Mouse (Mus musculus) kidney, postnatal 25 days (tissue): ENCODE results near the gene Herc6.

Experiments used
- DNase-seq, 2 experiments: peaks; one replicate each; pipeline ENCODE4 v3.0.0; 2021; ENCODE audit warnings: mixed read lengths in 2 of 2

Herc6 gene

DNA sequence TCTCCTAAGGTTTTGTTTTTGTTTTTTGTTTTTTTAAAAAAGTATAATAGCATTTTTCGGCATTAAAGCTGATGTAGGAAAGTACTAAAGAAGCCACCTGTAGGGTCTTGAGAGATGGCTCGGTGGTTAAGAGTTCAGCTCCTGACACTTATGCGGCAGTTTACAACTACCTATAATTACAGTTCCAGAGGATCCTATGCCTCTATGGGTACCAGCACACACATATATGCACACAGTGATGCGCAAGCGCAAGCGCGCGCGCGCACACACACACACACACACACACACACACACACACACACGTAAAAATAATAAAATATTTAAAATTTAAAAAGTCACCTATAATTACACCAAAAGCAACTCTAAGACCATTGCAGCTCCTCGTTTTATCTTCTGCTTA is 795 bp downstream of the Herc6 start:
- DNase-seq, result no peak

DNA sequence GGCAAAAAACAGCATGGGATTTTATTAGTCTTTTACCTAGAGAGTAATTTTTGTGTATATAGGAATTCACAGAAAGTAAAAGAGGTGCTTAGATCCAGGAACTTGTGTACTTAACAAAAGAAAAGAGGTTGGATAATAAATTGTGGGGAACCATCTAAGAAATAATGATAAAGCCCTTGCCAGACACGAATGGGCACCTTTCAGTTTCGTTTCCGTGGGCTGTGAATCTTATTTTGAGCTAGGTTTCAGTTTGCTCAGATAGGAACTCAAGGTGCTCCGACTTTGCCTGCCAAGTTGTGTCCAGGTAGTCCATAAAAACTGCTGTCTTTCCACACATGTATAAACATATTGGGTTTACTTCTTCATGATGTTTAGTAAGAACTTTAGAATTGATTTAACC is 1.6 kb downstream of the Herc6 start:
- DNase-seq, result peak in 1 of 2 experiments; percentile 21

DNA sequence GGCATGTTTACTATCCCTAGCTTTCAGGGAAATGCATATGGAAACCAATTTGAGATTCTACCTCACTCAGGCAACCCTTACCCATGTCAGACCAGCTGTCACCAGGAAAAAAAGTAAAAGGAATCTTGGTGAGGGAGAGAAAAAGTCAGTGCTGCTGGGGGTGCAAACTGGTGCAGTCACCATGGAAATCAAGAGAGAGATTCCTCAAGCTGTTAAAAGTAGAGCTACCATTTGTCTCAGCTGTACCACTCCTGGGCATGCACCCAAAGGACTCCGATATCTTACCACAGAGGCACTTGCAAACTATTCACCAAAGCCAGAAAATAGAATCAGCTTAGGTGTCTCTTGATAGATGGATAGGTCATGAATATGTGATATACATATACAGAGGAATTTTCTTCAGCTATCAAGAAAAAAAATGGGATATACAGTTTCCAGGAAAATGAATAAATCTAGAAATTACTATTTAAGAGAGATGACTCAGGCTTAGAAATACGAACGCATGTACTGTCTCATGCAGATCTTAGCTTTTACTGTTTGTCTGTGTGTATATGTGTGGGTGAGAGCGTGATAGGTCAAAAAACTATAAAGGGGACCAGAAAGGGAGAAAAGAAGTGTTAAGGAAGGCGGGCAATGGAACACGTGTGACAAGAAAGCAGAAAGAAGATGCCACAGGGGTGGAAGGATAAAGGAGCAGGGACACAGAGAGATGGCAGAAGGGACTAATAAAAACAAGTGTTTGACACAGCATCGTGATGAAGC is 24.9 kb downstream of the Herc6 start:
- no peak for DNase-seq

DNA sequence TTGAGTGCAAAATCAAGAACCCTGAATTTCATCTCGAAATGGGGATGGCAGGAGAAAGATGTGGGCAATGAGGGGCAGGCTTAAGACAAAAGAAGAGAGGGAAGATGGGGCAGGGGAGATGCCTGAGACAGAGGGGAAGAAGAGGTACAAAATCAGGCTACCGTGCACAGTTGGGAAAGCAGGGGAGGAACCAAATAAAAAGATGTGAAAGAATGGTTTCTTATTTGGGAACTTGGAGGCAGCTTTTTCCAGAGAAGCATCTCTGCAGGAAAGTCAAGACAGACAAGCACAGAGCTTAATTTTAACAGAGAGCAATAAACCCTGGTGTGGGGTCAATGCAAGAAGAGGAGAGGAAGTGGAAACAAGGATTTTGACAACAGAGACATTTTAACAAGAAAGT is 27.2 kb downstream of the Herc6 start:
- no peak for DNase-seq

DNA sequence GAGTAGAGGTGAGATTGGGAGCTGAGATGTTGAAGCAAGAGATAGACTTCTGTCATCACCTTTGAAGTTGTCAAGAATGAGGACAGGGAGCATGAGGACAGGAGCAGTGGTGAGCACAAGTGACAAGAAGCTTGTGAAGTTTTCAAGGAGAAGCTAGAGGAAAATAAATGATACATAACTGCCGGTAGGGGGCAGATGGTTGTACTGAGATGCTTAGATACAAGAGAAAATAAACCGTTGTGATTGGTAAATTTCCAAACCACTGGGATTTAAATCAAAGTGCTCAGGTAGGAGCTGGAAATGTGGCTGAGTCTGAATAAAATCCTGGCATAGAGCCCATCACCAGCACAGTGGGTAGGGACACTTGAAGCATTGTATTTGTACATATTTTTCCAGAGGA is 28.8 kb downstream of the Herc6 start:
- peak in 1 of 2 experiments; percentile 13 for DNase-seq

DNA sequence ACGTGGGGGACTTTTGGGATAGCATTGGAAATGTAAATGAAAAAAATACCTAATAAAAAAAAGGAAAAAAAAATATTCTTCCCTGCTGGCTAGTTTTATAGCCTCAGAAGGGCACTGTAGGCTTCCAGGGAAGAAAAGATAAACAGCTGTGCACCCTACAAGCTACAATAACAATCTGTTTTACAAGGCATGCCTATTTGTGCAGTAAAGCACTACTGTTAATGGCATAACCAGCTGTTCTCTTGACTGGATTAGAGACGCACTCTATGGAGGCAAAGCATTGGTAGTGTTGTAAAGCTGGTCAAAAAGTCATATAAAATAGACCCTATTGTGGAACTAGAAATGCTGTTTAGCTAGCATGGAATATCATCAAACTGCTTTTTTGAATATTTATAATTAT is 35.0 kb downstream of the Herc6 start:
- DNase-seq, result no peak

DNA sequence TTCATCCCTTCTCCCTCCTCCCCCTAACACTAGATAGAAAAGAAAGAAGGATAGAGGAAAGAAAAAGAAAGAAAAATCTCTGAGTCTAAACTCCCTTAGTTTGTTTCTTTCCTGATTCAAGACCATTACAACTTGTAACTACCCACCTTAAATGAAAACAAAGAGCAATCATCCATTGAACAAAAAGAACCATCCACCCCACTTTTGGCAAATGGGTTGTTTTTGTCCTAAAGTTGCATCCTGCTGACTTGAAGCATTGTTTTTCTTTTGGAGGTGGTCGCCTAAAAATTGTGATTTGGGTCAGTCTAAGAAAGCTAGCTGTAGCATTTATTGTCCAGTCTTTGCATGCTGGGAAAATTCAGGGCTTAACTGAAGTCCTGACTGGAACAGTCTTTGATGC is 58.7 kb downstream of the Herc6 start:
- no peak for DNase-seq

DNA sequence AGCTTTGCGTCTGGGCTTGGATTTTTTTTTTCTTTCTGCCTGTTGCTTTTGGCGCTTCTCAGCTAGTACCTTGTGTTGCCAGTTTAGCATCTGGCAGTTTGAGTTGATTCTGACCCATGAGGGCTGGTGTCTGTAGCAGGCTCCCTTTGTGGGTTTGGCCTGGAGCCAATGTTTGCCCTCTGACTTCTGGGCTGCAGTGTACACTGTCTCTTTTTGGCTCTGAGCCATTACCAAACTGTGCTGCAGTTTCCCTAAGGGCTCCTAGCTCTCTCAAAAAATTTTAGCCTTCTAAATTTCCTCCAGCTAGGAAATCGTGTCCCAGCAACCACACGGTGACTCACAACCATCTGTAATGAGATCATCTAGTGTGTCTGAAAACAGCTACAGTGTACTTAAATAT is 61.0 kb downstream of the Herc6 start:
- peak; percentile 53 to 68 for DNase-seq

DNA sequence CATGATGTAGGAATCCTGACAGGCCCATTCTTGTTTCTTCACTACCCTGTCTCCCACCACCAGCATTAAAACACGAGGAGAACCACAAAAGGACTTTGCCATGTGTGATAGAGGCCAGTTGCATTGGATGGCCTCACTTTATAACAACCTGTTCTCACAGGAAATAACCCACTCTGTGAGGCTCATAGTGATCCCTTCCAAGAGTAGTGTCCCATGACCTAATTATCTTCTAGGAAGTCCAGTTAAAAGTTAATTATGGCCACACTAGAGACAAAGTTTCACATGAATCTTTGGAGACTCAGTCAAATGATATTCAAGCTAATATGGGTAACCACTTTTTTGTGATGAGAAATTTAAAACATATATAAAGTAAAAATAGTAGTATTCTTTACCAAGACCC is 66.5 kb downstream of the Herc6 start:
- DNase-seq, result no peak

DNA sequence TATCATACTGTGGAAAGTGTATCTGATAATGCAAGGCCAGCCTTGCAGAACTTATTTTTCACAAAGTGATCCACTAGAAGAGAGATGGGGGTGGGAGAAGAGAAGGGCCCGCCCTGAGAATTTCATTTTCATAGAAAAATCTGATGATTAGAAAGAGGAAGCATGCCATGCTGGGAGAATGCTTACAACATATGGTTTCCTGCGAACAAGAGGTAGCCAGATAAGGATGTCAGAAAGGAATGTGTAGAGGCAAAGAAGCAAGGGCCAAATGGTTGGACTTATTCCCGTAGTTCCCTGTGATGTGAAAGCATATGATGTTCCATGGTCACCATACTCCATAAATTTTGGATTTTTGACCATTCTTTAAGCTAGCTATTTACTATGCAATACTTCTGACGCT is 80.5 kb downstream of the Herc6 start:
- DNase-seq, result no peak

DNA sequence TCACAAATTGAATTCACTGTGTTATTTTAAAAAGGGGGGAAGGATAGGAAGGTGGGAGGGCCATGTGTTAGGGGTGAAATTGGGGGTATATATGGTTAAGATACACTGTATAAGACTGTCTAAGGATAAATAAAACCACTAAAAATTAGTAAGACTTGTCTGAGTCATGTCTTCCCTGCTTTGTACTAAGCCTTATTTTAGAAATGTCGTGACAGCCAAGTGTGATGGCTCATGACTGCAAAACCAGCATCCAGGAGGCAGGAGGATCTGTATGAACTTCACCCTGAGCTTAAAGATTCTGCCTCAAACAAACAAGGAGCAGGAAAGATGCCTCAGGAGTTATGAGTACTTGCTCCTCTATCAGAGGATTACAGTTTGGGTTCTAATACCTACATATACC is 103.4 kb downstream of the Herc6 start:
- DNase-seq, result no peak

DNA sequence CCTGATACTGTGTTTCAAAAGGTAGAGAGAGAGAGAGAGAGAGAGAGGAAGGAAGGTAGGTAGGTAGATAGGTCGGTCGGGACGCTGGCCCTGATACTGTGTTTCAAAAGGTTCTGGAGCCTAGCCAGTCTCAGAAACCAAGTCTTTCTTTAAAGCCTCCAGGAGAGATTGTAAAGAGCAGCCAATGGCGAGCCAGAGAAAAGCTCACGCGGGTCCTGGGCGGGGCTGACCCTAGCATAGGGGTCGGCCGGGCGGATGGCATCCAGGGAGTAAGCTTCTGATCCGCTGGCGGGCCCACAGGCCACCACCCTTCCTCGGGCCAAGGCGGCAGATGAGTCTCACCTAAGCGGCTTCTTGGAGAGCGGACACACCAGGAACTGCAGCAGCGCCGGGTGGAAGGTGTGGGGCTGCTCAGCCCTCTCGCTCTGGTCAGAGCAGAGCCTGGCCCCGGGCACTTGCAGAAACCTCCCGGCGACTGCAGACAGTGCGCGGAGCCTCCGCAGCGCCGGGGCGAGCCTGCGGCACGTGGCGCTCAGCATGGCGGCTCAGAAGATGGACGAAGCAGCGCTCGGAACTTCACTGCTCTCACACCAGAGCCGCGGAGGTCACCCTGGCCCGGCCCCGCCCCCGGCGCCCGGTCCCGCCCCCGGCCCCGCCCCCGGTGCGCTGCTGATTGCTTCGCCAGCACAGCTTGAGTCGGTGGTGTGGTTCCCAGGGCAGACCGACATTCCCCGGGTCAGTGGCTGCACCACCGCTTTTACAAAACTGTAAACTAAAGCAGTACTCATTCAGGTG is 110.9 kb downstream of the Herc6 start, which contains the start of gene Pyurf:
Gene Pyurf (minus strand): TSS at position 612 of the 795 bp plus-strand sequence.
- peak; percentile 91 to 96 for DNase-seq

DNA sequence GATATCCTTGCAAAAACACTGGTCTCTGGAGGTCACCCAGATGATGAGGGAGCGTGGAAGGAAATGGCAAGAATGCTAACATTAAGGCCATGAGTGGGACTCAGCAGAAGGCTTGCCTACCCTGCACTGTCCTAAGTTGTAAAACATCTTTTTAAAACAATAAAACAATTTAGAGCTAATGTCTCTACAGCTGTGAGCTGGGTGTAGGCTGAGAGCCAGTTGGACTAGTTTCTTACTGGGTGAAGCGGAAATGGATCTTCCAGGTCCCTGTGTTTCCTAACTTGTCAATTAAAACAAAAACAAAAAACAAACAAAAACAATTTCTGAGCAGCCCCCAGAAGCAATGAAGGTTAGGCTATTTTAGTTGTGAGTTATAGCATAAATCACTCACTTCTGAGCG is 112.3 kb downstream of the Herc6 start:
- DNase-seq, result no peak

DNA sequence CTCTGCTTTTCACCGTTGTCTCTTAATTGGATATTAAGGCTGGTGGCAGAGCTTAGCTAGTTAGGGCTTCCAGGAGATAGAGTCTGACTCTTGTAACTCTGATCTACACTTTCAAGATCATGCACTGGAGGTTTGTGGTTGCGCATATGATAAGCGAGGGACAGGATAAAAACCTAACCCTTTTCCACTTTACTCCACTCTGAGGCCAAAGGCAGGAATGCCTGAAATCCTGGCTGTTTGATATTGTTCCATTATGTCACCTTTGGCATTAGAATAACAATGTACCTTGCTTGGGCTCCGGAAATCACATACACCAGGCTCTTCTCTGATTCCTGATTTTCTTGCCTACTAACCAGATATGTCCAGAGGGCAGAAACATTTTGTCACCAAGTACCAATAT is 120.9 kb downstream of the Herc6 start:
- DNase-seq, result no peak

DNA sequence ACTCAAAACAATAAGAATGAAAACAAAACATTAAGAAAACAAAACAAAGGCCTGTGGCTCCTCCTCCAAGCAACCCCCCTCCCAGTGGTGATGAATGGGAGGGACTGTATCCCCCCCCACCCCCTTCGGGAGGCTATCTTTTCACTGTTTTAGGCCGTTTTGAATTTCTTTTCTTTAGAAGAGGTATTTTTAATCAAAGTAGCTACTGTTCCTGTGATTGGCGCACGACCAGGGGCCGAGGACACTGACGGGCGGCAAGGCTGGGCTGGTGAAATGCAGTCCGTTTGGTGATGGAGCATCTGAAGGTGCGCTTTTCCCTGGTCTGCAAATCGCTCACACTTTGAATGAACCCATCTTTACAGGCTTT is 121.6 kb downstream of the Herc6 start, which contains the start of gene Lancl2:
Gene Lancl2 (plus strand): TSS at position 165 of the 367 bp plus-strand sequence.
- peak; percentile 33 to 51 for DNase-seq

DNA sequence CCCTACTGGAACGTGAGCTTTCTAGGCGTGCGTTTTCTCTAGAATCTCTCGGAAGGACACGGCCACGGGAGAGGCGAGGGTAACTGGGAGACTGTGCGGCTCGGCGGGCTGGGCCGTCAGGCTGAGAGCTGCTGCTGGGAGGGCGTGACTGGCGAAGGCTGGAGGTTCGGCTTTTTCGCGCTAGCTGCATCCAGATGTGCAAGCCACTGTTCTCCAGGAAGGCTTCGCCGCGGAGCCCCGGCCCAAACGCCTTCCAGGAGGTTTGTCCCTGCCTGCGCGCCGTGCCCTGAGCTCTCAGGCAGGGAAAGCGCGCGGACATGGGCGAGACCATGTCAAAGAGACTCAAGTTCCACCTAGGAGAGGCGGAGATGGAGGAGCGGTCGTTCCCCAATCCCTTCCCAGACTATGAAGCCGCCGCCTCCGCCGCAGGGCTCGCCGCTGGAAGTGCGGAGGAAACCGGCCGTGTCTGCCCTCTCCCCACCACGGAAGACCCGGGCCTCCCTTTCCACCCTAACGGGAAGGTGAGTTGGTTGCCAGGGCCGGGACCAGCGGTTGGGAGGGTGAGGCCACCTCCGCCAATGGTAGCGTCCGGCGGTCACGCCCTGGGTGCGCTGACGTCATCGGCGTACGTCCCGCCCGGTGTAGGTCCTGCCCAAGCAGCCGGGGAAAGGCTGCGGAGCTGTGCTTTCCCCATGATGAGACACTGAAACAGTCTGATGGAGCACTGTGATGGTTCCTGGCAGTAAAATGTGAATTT is 122.1 kb downstream of the Herc6 start:
- DNase-seq, result peak; percentile 97 to 98

DNA sequence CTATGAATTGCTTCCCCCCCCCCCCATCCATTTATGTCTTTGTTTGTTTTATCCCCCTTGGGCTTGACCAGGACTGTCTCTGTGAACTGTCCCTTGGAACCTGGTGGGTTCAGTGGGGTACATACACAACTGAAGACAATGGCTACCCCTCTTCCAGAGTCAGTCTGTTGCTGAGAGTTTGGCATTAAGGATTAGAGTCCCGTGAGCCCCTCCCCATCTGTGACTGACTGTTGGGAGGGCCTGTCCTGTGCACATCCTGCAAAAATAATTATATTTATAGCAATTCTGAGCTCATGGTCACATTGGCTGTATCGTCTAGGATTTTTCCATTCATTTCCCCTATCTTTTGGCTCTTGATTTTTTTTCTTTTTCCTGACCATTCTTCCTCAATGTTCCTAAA is 122.9 kb downstream of the Herc6 start:
- DNase-seq, result no peak

DNA sequence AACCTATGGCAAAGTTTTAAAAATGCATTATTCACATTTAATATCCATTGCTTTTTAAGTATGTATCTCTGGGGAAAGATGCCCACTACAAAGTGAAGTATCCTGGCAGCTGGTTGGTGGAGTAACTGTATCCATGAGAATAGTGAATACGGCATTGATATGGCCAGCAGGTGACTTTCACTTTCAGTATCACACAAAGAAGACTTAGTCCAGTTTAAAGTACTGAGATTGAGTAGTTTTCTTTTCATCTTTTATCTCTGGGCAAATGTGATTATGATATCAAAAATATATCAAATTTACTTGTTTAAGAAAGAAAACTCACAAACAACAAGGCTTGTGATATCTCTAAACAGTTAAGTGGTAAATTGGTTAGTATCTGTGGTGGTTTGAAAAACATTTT is 125.9 kb downstream of the Herc6 start:
- DNase-seq, result no peak

DNA sequence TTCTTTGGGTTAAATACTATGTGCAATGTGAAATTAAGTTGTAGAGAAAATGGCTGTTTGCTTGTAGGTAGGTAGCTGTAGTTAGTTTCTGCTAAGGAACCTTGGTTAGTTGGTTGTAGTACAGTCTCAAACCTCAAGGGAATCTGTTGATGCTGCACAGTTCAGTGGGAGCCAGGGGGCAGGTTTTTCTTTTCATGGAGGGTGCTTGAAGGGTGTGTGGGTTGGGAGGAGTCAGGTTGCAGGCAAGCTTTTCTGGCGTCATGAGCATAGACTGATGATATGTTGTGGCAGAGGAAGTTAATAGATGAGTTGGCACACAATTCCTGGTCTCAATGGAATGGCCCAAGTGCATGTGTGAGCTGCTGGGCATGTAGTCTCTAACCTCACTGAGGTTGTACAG is 130.9 kb downstream of the Herc6 start:
- DNase-seq, result no peak
